Mouse (Mus musculus): ENCODE measurements around the gene Tmod3.

Tmod3 gene

DNA sequence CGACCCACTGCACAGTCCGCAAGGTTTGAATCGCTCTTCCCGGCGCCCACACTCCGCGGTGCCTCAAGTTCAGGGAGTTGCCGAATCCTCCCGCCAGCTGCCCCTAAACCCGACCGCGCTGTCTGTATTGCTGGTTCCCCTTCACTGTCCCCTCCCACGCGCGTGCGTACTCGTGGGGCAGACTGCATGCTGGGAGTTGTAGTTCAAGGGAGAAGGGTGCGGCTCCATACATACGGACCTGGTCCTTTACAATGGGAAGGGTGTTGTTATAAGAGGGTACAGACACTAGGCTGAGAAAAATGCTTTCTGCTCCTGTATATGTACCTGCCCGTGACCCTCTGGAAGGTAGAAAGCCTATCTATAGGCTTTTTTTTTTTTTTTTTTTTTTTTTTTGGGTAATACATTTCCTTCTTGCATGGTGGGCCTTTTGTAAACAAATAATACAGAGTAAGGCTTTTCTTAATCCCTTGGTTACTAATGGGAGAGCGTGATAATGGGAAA lies at the start of gene Tmod3:
Gene Tmod3, minus strand, starts transcription at position 146 of the 501 bp plus-strand sequence.
- peak; percentile 95 for DNase-seq (ENCODE audit: low read depth)

- DNase-seq (ENCODE audit: low read depth) = no peak
Measured at GRCm38 (mm10) chr9:75607496-75607895, 48.0 kb upstream of the Tmod3 start.

DNA sequence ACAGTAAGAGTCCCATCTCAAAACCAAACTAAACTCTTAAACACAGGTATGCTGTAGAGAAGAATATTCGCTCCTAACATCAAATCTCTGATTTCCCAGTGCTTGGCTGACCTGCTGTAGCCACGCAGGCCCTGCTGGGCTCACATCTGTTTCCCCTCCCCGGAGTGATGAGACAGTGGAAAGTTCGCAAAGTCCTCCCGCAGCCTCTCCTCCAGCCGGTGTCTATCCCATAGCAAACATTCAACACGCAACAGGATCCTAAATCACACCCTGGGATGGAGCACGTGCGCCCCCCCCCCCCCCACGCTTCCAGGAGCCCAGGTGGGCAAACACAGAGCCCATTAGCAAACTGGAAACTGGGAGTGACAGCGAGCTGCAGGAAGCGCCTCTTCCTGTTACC lies 42.1 kb upstream of the Tmod3 start:
- no peak for DNase-seq (ENCODE audit: low read depth)

- DNase-seq (ENCODE audit: low read depth) = no peak
Measured at GRCm38 (mm10) chr9:75600166-75600934, 40.9 kb upstream of the Tmod3 start.

- no peak for DNase-seq (ENCODE audit: low read depth)
Measured at GRCm38 (mm10) chr9:75599191-75599841, 39.9 kb upstream of the Tmod3 start.

DNA sequence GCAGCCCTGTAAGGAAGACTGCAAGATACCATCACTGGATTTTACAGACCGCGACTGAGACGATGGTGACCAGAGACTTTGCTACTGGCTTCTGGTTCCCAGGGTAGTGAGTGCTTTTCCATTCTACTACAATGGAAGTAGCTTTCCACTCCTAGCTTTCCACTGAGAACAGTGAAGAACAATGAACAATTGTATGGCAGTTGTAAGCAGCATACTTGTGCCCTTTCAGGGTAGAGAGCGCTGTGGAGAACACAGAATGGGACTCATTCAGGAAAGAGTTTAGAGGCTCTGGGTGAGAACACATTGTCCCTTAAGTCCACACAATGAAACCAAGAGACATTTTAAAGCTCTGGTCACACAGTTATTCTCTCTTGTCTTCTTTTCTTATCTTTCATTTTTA lies 38.1 kb upstream of the Tmod3 start:
- DNase-seq (ENCODE audit: low read depth) = no peak

DNA sequence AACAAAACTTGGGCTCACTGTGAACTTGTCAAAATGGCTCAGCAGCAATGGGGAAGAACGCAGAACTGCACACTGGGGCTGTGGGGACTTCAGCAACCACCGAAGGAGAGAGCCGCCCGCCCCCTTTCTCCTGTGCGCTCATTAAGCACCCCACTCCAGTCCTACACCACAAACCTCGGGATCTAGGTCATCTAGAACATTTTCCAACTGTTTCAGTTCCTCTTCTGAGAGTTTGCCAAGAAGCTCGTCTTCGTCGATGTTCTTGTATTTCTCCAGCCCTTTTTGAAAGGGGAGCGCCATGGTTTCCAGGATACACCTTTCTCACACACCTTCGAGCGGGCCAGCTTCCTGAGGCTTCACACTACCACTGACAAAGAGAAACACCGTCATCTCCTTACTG lies 37.6 kb upstream of the Tmod3 start:
- no peak for DNase-seq (ENCODE audit: low read depth)

DNA sequence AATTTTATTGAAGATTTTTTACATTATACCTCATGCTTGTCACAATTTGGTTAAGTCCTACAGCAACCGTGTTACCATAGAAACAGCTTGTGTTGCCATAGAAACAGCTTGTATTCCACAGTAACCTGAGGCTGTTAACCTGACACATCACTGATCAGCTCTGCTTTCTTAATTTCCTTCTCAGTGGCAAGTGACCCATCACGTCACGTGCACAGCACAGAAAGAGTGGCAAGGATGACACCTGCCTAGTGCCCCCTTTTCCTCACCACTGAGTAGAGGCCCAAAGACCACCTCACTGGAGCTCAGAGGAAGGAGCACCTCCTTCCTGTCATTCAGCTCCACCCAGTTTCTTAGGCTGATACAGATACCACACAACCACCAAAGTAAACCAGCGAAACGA lies 34.0 kb upstream of the Tmod3 start:
- DNase-seq (ENCODE audit: low read depth) = peak; percentile 27

DNA sequence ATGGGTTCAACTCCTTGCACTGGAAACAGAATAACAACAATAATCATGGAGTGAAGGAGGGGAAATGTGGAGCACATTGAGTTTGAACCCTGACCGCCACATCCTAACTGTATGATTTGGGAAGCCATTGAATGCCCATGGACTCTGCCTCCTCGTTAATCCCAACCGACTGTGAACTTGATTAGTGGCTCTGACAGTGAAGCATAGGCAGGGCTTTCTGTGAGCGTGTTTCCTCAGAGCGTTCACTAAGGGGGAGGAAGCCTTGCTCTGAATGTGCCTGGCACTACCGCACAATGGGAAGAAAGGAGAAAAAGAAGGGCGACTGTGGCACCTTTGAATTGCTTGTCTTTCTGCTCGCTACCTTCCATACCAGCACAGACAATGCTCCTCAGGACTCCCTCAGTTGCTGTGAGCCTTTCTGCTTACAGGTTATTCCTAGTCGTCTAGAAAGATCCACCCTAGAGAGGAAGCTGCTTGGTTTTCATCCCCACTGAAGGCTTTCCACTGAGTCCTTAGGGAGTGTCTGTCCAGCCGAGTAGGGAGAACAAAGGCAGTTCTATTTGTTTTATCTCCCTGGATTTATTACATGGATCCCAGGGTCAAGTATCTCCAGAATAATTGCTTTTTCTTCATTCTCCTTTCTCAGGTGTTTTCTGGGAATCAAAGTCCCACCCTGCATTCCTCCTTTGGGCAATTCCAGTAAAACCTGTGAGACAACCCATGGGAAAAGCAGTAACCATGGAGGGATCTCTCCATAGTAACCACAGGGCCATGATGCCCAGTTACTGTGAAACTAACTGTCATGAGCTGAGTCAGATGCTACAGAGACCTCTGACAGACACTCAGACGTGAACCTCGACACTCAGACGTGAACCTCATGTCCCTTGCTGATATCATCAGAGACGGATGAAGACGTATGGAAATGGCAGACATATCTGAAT lies 30.7 kb upstream of the Tmod3 start:
- DNase-seq (ENCODE audit: low read depth) = no peak

DNA sequence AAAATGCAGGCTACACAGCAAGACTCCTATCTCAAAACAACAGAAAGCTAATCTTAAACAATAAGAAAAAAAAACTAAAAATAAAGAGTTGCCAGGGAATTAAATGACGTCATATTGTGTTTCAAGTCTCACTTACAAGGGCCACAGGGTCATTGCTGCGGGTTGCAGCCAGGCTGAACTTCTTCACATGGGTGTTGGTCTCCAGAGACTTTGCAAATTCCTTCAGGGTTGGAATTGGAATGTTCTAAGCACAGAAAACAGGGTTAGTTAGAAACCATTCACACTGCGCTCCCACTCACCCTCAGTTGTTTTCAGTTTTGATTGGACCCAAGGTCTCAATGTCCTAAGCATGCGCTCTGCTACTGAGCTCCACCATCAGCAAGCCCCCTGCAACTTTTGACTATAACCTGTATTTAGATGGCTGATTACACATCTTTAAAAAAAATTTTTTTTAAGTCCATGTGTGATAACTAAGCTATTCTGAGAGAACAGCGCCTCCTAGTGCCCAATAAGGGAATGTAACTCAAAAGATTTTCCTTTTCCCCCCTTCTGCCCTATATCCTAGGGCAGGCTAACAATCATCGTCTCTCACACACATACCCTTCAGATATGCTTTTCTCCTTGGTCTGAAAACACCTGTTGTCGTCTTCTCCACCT lies 22.4 kb upstream of the Tmod3 start:
- DNase-seq (ENCODE audit: low read depth) = peak; percentile 70

DNA sequence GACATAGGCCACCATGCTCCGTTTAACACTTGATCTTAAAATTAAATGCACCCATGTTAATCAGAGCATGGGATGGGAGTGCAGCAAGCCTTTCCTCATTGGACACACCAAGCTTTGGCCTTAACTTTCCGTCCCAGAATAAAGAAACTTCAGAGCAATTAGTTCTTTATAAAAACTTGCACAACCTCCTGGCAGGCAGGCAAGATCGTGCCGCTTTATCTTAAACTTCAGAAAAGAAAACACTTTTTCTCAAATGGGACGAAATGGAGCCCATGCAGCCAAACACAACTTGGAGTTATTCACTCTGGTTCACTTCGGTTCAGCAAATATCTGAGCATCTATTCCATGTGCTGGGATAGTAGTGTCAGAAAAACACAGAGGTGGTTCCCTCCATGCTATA lies 19.9 kb upstream of the Tmod3 start:
- DNase-seq (ENCODE audit: low read depth) = no peak

DNA sequence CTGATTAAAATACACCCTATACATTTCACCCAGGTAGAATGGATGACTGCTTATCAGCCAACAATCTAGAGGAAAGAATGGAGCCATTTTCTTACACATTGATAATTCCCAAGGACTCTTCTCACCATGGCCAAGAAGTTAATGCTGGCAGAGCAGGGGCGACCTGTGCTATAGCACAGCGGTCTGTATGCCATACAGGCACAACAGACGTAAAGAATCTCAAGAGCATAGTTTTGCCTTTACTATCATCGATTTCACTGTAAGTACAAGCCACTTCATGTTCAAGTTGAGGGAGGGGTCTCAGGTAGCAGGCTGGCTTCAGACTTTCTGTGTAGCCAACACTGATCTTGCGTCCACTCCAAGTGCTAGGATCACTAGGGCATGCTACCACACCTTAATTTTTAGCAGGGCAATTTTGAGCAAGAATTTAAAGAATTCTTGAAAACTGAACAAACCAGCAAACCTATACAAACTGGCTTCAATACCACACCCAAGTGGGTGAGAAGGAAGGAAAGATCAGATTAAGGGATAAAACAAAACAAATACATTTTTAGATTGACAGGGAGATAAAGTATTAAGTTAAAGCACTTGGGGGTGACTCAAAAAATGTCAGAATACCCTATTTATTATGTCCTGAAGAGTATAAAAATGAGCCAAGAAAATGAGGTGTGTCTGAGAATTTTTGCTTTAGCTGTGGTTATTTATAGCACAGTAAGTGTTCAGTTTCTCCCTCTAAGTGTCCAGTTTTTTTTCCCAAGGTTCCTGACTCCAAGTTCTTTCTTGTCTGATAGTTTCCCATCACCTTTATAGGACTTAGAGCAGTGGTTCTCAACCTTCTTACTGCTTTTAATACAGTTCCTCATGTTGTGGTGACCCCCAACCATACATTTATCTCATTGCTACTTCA lies 11.8 kb upstream of the Tmod3 start:
- DNase-seq (ENCODE audit: low read depth) = no peak

DNA sequence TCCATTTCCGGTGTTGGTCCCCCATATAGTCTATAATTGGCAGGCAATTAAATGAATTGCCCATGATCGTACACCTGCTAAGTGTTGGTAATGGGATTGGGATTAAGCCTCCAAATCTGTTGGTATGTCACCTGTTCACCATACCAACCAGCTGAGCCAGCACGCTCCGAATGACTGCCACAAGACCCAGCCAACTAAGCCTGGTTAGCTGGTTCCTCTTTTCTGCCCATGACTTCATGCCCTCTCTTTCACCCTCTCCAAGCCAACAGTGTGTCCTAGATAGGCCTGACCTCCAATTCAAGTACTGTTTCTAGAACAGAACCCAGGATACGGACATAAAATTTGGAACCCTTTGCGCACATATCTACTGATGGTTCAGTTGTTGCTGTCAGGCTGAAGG lies 8.9 kb upstream of the Tmod3 start:
- no peak for DNase-seq (ENCODE audit: low read depth)

DNA sequence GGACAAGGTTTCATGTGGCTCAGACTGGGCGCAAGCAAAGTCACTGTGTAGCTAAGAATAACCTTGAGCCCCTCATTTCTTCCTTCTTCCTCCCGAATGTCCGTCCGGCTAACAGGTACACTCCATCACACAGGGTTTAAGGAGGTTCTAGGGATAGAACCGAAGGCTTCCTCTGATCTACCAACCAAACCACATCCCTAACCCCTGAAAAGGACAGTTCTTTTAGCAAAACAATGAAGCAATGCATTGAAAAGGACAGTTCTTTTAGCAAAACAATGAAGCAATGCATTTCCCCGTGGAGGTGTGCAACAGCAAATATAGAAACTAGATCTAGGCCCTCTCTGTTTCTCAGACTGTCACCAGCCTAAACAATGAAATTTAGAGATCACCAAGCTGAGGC lies 5.4 kb upstream of the Tmod3 start:
- no peak for DNase-seq (ENCODE audit: low read depth)

DNA sequence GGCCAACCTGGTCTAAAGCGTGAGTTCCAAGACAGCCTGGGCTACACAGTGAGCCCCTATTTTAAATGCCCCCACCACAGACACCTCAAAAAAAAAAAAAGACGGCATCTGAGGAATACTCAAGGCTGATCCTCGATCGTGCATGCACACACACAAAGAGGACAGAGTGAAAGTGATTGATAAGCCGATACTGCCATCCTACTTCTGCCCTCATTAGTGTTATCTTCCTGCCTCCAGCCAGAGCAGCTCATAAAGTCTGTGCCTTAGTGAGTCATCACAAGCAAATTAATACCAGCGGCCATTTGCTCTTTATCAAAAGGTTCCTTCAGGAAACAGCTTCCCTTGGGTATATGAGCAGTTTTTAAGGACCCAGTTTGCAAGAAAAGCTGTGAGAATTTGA lies 4.2 kb upstream of the Tmod3 start:
- no peak for DNase-seq (ENCODE audit: low read depth)

DNA sequence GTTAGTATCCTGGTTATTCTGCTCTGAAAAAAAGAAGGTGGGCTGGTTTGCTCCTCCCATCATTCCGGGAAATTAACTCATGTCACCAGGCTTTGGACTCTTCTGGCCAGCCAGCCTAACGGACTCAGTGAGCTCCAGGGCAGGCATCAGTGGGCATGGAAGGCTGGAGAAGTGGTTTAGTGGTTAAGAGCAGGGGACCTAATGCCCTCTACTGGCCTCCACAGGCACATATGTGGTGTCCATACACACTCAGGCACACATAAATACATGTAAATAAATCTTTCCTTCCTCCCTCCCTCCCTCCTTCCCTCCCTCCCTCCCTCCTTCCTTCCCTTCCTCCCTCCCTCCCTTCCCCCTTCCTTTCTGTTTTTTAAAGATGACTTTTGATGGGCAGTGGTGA lies 3.7 kb upstream of the Tmod3 start:
- DNase-seq (ENCODE audit: low read depth) = no peak

DNA sequence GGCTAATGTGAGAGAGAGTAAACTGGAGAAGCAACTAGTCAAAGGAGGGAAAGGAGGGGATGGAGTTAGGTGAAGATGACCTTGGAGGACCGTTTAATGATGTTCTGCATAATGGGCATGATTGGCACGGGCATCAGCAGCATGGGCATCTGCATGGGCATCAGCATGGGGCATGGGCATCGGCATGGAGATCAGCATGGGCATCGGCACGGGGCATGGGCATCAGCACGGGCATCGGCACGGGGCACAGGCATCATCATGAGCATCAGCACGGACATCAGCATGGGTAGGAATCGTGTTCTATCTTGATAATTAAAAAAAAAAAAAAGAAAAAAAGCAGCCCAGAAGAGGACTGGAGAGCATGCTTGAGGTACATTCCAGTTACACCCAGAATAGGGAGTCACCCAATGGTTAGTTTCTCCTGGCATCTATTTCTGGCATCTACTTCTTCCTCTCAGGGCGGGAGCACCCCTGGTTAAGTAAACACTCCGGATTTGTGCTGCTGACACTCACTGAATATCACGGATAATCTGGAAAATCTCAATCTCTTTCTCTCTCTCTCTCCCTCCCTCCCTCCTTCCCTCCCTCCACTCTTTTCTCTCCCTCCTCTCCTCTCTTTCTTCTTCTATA lies 1.7 kb upstream of the Tmod3 start:
- no peak for DNase-seq (ENCODE audit: low read depth)

GRCm38 (mm10) chr9:75560353-75560752 lies 896 bp upstream of the Tmod3 start:
- no peak for DNase-seq (ENCODE audit: low read depth)

GRCm38 (mm10) chr9:75558812-75559511 lies 495 bp downstream of the Tmod3 start:
- DNase-seq (ENCODE audit: low read depth) = no peak

DNA sequence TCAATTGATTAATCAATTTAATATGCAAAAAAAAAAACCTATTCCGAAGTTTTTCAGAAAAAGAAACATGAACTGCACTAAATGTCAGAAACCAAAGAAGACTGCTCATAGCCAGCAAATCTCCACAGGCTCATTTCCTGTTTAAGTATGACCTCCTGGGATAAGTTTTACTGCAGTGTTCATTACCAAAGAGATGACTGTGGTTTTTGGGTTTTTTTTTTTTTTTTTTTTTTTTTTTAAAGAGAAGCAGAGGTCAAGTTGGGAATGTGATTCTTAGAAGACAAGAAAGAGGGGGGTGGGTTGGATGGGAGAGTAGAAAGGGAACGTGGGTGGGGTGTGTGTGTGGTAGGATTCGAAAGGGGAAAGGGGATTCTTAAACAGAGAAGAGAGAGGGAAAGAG lies 1.1 kb downstream of the Tmod3 start:
- DNase-seq (ENCODE audit: low read depth) = no peak

Measured in NIH3T3 (cell line).